Mouse (Mus musculus) liver, adult 10 weeks (tissue): Measurements from ENCODE around the gene Gm10800. TPM values are rescaled to one million over a fixed set of nuclear protein-coding genes. Genes with fewer than 3 reads are reported as not detected.

Experiments
- polyA plus RNA-seq: library from polyadenylated mRNA; stranded (reverse); fragments of 350-450 nt; fragmentation: Illumina TruSeq; extraction: RNeasy Lipid Tissue Mini Kit (QIAGEN cat#74804); gene quantifications from one replicate; pipeline ENCODE4 v1.2.3, GENCODE M21; 2014; ENCODE audit warnings: low read depth, low replicate concordance

Gm10800 gene
- not detected for polyA plus RNA-seq

GRCm38 (mm10) chr2:98667201-98667600 is at the start of gene Gm10800:
Gene Gm10800, minus strand, starts transcription at chr2:98667301.

GRCm38 (mm10) chr2:98661937-98662336 is 5.2 kb downstream of the Gm10800 start, which contains the start of gene Gm10801:
Gene Gm10801, plus strand, starts transcription at chr2:98662237.

Other genes with a start within 250 kb of the Gm10800 start
- not detected for gene Gm10801, start 5.1 kb downstream of the Gm10800 start, polyA plus RNA-seq